Mouse (Mus musculus): ENCODE measurements around the gene Nacc1. TPM values are rescaled to one million over a fixed set of nuclear protein-coding genes. Genes with fewer than 3 reads are reported as not detected.

The Nacc1 gene
- total RNA-seq, 1 experiment = 85.5 TPM

GRCm38 (mm10) chr8:84723571-84723900 is 35.9 kb upstream of the Nacc1 start:
- DNase-seq (ENCODE audit: low read depth, low spot score) = no peak
- Histone ChIP-seq H3K9ac (ENCODE audit: insufficient read depth, low read depth, low read length, poor library complexity, severe bottlenecking) (no peak overlapping the region; the same call in 1 of the 2 replicates), H3K9me3 (ENCODE audit: control insufficient read depth, insufficient read depth, low read depth, low read length) (no peaks in the 10 kb centered on the region), H3K4me1 (ENCODE audit: control insufficient read depth in 2 of 2, insufficient read depth in 2 of 2, low read length in 2 of 2, poor library complexity in 1 of 2) (peaks cover 8 to 35% of the 10 kb centered on the region in 2 experiments; a peak in 3 of 4 replicates), H3K36me3 (ENCODE audit: control insufficient read depth, insufficient read depth, low read length, poor library complexity, severe bottlenecking) (no peaks in the 10 kb centered on the region), H3K27ac (ENCODE audit: insufficient read depth, low read depth, low read length, poor library complexity, severe bottlenecking) (no peak overlapping the region), H3K4me3 (ENCODE audit: insufficient read depth in 1 of 2, low read depth in 1 of 2, low read length in 2 of 2, poor library complexity in 1 of 2, severe bottlenecking in 1 of 2) (peak overlapping the region in 1 of 2 experiments; percentile 13; a peak in 1 of 4 replicates)
- TF ChIP-seq ZC3H11A (IDR thresholded peaks at IDR 0.05; ENCODE audit: borderline replicate concordance, low read depth, low read length) (no peak), ZNF384 (IDR thresholded peaks at IDR 0.05; ENCODE audit: low read depth, low read length) (no peak), MAFK (IDR thresholded peaks at IDR 0.05; ENCODE audit: insufficient read depth, low read depth, low read length) (no peak), HCFC1 (IDR thresholded peaks at IDR 0.05; ENCODE audit: borderline replicate concordance, insufficient read depth, low read length) (no peak), CHD2 (IDR thresholded peaks at IDR 0.05; ENCODE audit: low read depth, low read length) (no peak)
- in situ Hi-C loops (cut with MboI; ENCODE audit: low sequenced_read_pairs in 2 of 2, unreplicated experiment in 2 of 2) = no loop called here

- H3K4me1 ChIP-seq (ENCODE audit: control insufficient read depth in 2 of 2, insufficient read depth in 2 of 2, low read length in 2 of 2, poor library complexity in 1 of 2) = peaks cover 8 to 35% of the 10 kb centered on the region in 2 experiments; a peak in 3 of 4 replicates
- TF ChIP-seq HCFC1 (IDR thresholded peaks at IDR 0.05; ENCODE audit: borderline replicate concordance, insufficient read depth, low read length) (no peak), CHD2 (IDR thresholded peaks at IDR 0.05; ENCODE audit: low read depth, low read length) (no peak), ZNF384 (IDR thresholded peaks at IDR 0.05; ENCODE audit: low read depth, low read length) (no peak), ZC3H11A (IDR thresholded peaks at IDR 0.05; ENCODE audit: borderline replicate concordance, low read depth, low read length) (no peak), MAFK (IDR thresholded peaks at IDR 0.05; ENCODE audit: insufficient read depth, low read depth, low read length) (no peak)
- H3K27ac ChIP-seq (ENCODE audit: insufficient read depth, low read depth, low read length, poor library complexity, severe bottlenecking) = peak within 1 kb of the TSS; percentile 32
- H3K36me3 ChIP-seq (ENCODE audit: control insufficient read depth, insufficient read depth, low read length, poor library complexity, severe bottlenecking) = no peaks in the 10 kb centered on the region
- H3K9ac ChIP-seq (ENCODE audit: insufficient read depth, low read depth, low read length, poor library complexity, severe bottlenecking) = peak within 1 kb of the TSS; percentile 65; the same call in 1 of the 2 replicates
- no peak for DNase-seq (ENCODE audit: low read depth, low spot score)
- H3K9me3 ChIP-seq (ENCODE audit: control insufficient read depth, insufficient read depth, low read depth, low read length) = no peaks in the 10 kb centered on the region
- in situ Hi-C loops (cut with MboI; ENCODE audit: low sequenced_read_pairs in 2 of 2, unreplicated experiment in 2 of 2) = no loop called here
- H3K4me3 ChIP-seq (ENCODE audit: insufficient read depth in 1 of 2, low read depth in 1 of 2, low read length in 2 of 2, poor library complexity in 1 of 2, severe bottlenecking in 1 of 2) = peak within 1 kb of the TSS in 1 of 2 experiments; percentile 13; a peak in 1 of 4 replicates
Observed at GRCm38 (mm10) chr8:84722850-84723570, 35.3 kb upstream of the Nacc1 start, which contains the start of gene G430095P16Rik. G430095P16Rik (plus strand) TSS chr8:84723007.

- TF ChIP-seq CHD2 (IDR thresholded peaks at IDR 0.05; ENCODE audit: low read depth, low read length) (no peak), ZC3H11A (IDR thresholded peaks at IDR 0.05; ENCODE audit: borderline replicate concordance, low read depth, low read length) (no peak), HCFC1 (IDR thresholded peaks at IDR 0.05; ENCODE audit: borderline replicate concordance, insufficient read depth, low read length) (no peak), MAFK (IDR thresholded peaks at IDR 0.05; ENCODE audit: insufficient read depth, low read depth, low read length) (no peak), ZNF384 (IDR thresholded peaks at IDR 0.05; ENCODE audit: low read depth, low read length) (no peak)
- H3K9ac ChIP-seq (ENCODE audit: insufficient read depth, low read depth, low read length, poor library complexity, severe bottlenecking) = peak overlapping the region; percentile 65; the same call in 1 of the 2 replicates
- DNase-seq (ENCODE audit: low read depth, low spot score) = no peak
- H3K9me3 ChIP-seq (ENCODE audit: control insufficient read depth, insufficient read depth, low read depth, low read length) = no peaks in the 10 kb centered on the region
- in situ Hi-C loops (cut with MboI; ENCODE audit: low sequenced_read_pairs in 2 of 2, unreplicated experiment in 2 of 2) = no loop called here
- 0 out of 4 replicates have a peak overlapping the region, but pooled peaks of 1 of the 2 experiments have one; percentile 13 for H3K4me3 ChIP-seq (ENCODE audit: insufficient read depth in 1 of 2, low read depth in 1 of 2, low read length in 2 of 2, poor library complexity in 1 of 2, severe bottlenecking in 1 of 2)
- H3K36me3 ChIP-seq (ENCODE audit: control insufficient read depth, insufficient read depth, low read length, poor library complexity, severe bottlenecking) = no peaks in the 10 kb centered on the region
- H3K27ac ChIP-seq (ENCODE audit: insufficient read depth, low read depth, low read length, poor library complexity, severe bottlenecking) = peak overlapping the region; percentile 32; the same call in 1 of the 2 replicates
- H3K4me1 ChIP-seq (ENCODE audit: control insufficient read depth in 2 of 2, insufficient read depth in 2 of 2, low read length in 2 of 2, poor library complexity in 1 of 2) = peaks cover 8 to 35% of the 10 kb centered on the region in 2 experiments; a peak in 3 of 4 replicates
Observed at GRCm38 (mm10) chr8:84722530-84722849, 34.8 kb upstream of the Nacc1 start.

- DNase-seq (ENCODE audit: low read depth, low spot score) = no peak
- Histone ChIP-seq H3K4me1 (ENCODE audit: control insufficient read depth in 2 of 2, insufficient read depth in 2 of 2, low read length in 2 of 2, poor library complexity in 1 of 2) (peaks cover 6 to 23% of the 10 kb centered on the region in 2 experiments; a peak in 2 of 4 replicates), H3K4me3 (ENCODE audit: insufficient read depth in 1 of 2, low read depth in 1 of 2, low read length in 2 of 2, poor library complexity in 1 of 2, severe bottlenecking in 1 of 2) (no peak overlapping the region), H3K9ac (ENCODE audit: insufficient read depth, low read depth, low read length, poor library complexity, severe bottlenecking) (no peak overlapping the region), H3K9me3 (ENCODE audit: control insufficient read depth, insufficient read depth, low read depth, low read length) (no peaks in the 10 kb centered on the region), H3K36me3 (ENCODE audit: control insufficient read depth, insufficient read depth, low read length, poor library complexity, severe bottlenecking) (no peaks in the 10 kb centered on the region), H3K27ac (ENCODE audit: insufficient read depth, low read depth, low read length, poor library complexity, severe bottlenecking) (no peak overlapping the region)
- TF ChIP-seq ZC3H11A (IDR thresholded peaks at IDR 0.05; ENCODE audit: borderline replicate concordance, low read depth, low read length) = no peak
- TF ChIP-seq HCFC1 (IDR thresholded peaks at IDR 0.05; ENCODE audit: borderline replicate concordance, insufficient read depth, low read length) = no peak
- TF ChIP-seq CHD2 (IDR thresholded peaks at IDR 0.05; ENCODE audit: low read depth, low read length) = no peak
- in situ Hi-C loops (cut with MboI; ENCODE audit: low sequenced_read_pairs in 2 of 2, unreplicated experiment in 2 of 2) = no loop called here
Observed at GRCm38 (mm10) chr8:84718959-84719690, 31.5 kb upstream of the Nacc1 start.

Data from ES-E14 (cell line).